Mouse (Mus musculus): ENCODE results near the gene Cnn3.

Gene Cnn3

GRCm38 (mm10) chr3:121425861-121426620 lies at the start of gene Cnn3:
Gene Cnn3 (plus strand): TSS chr3:121426497.
- in situ Hi-C loops (cut with MboI, MseI) = loop anchor here in 1 of 2 experiments (5.0 kb wide), 1 partner anchor 66 kb away; no protein-coding TSS in a partner anchor

GRCm38 (mm10) chr3:121378708-121379612 lies 47.3 kb upstream of the Cnn3 start:
- in situ Hi-C loops (cut with MboI, MseI) = no loop called here

GRCm38 (mm10) chr3:121379699-121380098 lies 46.6 kb upstream of the Cnn3 start:
- in situ Hi-C loops (cut with MboI, MseI) = no loop called here

DNA sequence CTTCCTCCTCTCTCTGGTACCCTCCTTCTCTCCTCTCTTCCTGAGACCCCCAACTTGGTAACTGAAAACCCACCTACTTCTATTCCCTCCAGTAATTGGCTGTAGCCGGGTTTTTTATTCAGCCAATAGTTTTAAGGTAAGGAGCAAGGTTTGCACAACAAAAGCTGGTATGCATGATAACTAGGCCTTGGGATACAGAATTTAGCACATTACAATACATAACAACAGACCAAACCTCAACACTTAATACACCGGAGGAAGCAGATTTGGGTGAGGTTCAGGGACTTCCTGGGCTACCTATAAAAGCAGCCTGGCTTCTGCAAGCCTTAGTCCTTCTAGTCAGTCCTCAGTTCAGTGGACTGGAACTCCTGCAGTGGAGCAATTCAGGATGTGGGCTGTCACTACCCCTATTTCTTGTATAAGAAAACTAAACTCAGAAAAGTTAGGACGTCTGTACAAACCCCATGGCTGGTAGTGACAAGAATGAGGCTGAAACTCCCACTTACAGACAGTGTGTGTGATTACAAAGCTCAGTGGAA lies 38.8 kb upstream of the Cnn3 start:
- in situ Hi-C loops (cut with MboI, MseI) = no loop called here

- in situ Hi-C loops (cut with MboI, MseI) = no loop called here
Observed at GRCm38 (mm10) chr3:121389366-121389765, 36.9 kb upstream of the Cnn3 start.

- in situ Hi-C loops (cut with MboI, MseI) = no loop called here
Observed at GRCm38 (mm10) chr3:121389860-121390530, 36.3 kb upstream of the Cnn3 start.

DNA sequence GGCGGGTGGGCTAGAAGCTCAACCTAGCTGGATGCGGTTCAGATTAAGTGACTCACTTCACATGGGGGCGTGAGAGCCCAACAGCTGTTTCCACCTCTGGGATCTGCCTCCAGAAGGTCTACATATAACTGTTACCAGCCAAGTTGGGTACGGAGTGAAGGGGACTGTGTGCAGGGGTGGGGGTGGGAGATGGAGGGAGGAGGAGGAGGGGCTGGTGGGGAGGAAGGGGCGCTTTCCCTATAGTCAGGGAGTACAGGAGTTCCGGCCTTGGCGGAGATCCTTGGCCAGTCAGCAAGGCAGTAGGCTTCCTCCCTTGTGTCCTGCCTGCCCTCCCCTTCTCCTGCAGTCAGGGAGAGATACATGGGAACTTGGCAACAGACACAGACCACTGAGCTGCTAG lies 35.6 kb upstream of the Cnn3 start:
- in situ Hi-C loops (cut with MboI, MseI) = no loop called here

GRCm38 (mm10) chr3:121395588-121396295 lies 30.6 kb upstream of the Cnn3 start:
- in situ Hi-C loops (cut with MboI, MseI) = no loop called here

DNA sequence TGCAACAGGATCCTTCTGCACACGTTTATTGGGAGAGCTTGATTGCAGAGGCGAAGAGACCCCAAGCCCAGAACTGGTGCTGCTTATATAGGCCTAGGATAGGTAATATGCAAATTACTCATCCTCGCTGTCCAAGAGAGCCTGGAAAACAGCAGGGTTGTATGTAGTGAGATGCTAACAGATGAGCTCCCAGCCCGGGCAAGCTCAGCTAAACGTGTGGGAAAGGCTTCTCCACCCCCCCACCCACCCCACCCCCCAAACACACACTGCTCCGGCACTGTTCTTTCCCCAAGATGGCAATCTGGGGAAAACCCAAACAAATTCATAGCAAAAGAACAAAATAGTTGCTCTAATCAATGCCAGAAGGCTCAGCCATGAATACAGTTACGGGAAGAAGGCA lies 29.7 kb upstream of the Cnn3 start:
- in situ Hi-C loops (cut with MboI, MseI) = no loop called here

- in situ Hi-C loops (cut with MboI, MseI) = no loop called here
Observed at GRCm38 (mm10) chr3:121397007-121397406, 29.3 kb upstream of the Cnn3 start.

DNA sequence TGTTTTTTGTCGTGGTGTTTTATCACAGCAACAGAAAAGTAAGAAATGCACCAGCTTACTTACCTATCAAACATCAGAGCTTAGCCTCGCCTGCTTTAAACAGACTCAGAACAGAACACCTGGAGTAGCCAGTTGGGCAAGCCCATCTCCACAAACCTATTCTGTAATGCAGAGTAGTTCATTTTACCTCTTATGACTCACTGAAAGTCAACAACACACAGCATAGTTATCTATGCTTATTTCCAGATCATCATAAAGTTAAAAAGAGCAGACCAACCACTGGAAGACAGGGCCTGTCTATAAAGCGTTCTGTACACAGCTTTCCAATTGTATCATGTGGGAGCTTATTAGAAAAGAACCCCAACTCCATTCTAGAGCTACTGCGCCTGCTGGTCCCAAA lies 24.9 kb upstream of the Cnn3 start:
- in situ Hi-C loops (cut with MboI, MseI) = no loop called here

- in situ Hi-C loops (cut with MboI, MseI) = no loop called here
Observed at GRCm38 (mm10) chr3:121402096-121402495, 24.2 kb upstream of the Cnn3 start.

- in situ Hi-C loops (cut with MboI, MseI) = no loop called here
Observed at GRCm38 (mm10) chr3:121403449-121403848, 22.8 kb upstream of the Cnn3 start.

DNA sequence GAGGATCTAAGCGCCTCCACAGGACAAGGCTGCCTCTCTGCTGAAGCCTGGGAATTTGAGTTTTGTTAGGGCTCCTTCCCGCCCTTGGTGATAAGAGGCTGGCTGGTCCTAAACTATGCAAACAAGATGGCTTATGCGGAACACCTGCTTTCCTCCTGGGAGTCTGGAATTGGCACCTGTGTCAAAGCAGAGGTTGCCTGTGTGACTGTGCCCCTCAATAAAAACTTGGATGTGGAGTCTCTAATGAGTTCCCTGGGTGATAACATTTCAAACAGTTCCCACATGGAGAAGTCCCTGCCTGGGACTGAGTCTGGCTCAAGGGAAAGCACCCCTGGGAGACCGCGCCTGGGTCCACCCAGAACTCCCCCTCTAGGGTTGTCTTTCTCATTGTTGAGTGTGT lies 21.2 kb upstream of the Cnn3 start:
- in situ Hi-C loops (cut with MboI, MseI) = no loop called here

DNA sequence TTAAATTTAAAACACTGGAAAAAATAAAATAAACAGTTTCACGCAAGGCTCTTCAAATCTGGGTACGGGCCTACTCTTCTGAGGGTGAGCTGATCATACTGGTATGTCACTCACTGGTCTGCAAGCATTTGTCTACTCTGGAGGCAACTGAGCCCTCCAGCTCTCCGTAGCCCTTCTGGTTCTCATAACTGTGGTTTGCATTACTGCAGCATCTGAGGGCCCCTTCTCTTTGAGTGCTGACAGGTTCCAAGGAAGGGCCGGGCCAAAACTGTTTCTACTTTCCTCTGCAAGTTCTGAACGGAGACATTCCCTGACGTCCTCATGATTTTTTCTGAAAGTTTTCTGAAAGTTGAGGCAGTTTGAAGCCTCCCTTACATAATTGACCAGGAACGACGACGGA lies 18.9 kb upstream of the Cnn3 start:
- in situ Hi-C loops (cut with MboI, MseI) = no loop called here

DNA sequence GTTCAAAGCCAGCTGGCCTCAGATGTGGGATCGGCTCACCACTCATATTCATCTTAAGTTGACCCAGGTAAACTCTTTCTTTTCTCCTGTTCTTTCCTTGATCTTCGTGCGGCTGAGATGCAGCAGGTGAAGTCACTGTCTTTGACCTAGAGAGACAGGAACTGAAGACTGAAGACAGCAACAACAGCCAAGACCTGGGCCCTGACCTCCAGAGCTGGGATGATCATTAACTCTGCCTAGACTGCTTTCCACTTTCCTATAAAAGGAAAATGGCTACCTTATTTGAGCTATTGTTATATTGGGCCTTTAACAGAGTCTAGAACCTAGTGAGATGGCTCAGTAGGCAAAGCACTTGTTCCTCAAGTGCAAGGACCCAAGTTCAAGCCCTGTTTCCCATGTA lies 17.9 kb upstream of the Cnn3 start:
- in situ Hi-C loops (cut with MboI, MseI) = no loop called here

DNA sequence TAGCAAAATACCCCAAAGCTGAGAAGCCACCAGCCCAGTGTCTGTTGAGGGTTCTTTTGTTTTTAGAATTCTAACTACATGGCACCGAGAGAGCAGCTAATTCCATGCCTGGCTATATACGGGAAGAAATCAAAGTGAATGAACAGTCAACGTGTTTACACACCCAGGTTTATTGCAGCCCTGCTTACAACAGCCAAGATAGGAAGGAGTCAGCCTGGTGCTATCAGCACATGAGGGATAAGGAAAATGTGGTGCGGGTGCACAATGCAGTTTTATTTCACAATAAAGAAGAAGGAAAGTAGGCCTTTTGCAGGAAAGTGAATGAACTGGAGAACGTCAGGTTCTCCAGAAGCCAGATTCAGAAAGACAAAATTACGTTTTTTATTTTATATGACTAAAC lies 14.8 kb upstream of the Cnn3 start:
- in situ Hi-C loops (cut with MboI, MseI) = loop anchor here in 1 of 2 experiments (10.0 kb wide), 1 partner anchor 1853 kb away; the partner anchor contains the start of gene Sec24d

- in situ Hi-C loops (cut with MboI, MseI) = loop anchor here in 1 of 2 experiments (10.0 kb wide), 1 partner anchor 1848 kb away; the partner anchor contains the start of gene Sec24d
Observed at GRCm38 (mm10) chr3:121416171-121417154, 9.8 kb upstream of the Cnn3 start.

DNA sequence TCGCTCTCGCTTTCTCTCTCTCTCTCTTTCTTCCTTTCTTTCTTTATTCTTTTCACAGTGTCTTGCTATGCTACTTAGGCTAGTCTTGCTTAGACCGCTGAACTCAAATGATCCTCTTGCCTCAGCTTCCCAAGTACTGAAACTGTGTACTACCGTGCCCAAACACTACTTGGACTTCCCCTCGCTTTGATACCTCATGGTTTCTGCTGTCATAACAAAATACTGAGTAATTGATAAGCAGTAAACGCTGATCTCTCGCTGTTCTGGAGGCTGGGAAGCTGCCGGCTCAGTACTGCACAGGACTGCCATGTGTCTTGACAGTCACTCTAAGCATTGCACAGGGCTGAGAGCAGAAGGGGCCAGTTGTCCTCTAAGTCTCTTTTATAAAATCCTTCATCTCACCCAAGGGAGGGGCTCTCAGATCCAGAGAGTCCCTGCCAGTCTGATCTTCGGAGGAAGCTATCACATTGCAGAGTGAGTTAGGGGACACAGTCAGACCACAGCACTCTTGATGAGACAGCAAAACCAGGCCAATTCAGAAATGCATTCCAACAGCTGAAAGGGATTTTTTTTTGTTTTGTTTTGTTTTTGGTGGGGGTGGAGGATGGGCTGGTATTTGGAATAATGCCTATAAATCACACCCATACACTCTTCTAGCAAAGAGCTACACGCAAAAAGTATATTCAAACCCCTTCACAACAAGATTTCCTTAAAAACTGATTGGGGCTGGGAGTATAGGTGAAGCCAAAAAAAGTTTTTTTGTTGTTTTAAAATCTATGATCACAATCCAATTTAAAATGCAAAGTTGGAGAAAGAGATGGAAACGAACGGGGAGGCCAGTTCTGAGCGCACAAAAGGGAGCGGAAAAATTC lies 8.7 kb upstream of the Cnn3 start:
- in situ Hi-C loops (cut with MboI, MseI) = loop anchor here in 1 of 2 experiments (10.0 kb wide), 1 partner anchor 1847 kb away; the partner anchor contains the start of gene Sec24d
